Mouse (Mus musculus) MN1 (cell line): ENCODE data around the gene Ctps2.

Experiments
- DNase-seq: peaks from one replicate; pipeline ENCODE4 v3.0.0-alpha.2; 2016; ENCODE audit warnings: low spot score

The Ctps2 gene

DNA sequence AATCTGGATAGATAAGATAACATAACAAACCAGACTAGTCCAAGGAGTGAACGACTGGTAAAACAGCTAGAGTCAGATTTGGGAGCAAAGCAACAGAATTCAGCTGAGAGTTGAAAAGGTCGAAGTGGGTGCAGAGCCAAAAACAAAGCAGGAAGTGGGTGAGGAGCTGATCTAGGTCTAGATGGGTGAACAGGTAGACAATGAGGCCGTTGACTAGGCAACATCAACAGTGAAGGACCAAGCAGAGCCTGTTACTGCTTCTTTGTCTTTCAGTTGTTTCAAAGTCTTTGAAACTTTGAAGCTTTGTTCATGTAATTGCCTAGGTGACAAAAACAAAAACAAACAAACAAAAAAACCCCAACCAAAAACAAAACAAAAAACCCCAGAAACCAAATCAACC lies 75.2 kb downstream of the Ctps2 start:
- no peak for DNase-seq

DNA sequence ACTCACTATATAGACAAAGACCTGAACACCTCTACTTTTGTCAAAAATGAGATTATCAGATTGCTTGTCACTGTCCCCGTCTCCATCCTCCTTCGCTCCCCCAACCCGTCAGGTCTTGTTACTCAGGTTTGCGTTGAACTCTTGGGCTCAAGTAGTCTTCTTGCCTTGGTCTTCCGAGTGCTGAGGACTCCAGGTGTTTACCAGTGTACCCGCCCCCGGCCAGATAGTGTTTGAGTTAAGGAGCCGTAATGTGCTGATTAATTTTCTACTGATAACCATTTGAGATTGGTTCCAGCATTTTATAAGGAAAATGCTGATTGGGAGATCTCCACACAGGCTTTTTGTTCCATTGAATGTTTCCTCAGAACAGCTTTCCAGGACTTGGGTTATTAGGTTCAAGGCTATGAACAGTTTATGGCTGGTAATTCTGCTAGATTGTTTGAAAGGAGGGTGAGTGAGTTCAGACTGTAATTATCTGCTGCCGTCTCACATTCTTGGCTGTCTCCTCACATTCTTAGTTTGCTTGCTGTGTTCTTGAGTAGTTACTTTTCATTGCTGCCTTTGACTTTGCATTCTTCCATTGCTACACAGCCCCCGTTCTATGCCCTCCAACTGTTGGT lies 85.9 kb downstream of the Ctps2 start:
- no peak for DNase-seq

DNA sequence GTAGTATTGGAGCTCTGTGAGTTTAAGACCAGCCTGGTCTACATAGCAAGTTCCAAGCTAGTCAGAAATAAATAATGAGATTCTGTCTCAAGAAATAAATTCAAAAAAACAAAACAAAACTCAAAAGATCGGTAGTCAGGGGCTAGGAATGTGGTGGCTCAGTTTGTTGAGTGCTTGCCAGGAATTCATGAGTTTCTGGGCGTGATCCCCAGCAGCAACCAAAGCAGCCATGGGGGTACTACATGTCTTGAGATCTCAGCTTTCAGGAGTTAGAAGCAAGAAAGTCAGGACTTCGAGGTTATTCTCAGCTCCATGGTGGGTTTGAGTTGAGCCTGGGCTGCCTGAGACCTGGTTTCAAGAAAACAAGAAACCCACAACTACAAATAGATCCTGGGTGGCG lies 90.4 kb downstream of the Ctps2 start:
- no peak for DNase-seq

DNA sequence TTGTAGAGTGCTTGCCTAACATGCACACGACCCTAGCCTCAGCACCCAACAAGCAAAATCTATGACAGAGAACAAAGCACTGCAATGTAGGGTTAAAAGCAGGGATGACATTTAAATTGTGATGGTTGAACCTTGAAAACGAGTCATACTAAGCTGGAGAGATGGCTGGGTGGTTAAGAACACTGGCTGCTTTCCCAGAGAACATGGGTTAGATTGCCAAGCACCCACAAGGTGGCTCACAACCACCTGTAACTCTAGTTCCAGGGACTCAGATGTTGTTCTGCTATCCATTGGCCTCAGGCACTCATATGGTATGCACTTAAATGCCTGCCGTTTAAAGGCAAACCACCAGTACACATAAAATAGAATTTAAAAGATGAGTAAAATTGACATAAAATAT lies 91.1 kb downstream of the Ctps2 start:
- no peak for DNase-seq

DNA sequence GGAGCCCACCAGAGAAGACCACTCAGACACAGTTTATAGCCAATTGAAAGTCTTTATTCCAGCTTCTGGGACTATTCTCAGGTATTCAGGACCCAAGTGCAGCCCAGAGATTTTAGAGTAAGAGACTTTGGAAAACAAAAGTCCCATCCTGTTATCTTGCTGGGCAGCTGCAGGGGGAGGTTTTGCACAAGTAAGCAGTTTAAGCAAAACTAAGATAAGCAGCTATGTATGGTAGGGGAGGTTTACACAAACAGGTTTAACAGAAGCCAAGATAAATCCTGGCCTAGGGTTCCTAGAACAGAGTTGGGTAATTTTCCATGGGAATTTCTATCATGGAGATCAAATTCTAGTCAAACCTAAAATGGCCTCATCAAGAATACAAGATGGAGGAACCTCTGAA lies 126.8 kb downstream of the Ctps2 start:
- DNase-seq = no peak

DNA sequence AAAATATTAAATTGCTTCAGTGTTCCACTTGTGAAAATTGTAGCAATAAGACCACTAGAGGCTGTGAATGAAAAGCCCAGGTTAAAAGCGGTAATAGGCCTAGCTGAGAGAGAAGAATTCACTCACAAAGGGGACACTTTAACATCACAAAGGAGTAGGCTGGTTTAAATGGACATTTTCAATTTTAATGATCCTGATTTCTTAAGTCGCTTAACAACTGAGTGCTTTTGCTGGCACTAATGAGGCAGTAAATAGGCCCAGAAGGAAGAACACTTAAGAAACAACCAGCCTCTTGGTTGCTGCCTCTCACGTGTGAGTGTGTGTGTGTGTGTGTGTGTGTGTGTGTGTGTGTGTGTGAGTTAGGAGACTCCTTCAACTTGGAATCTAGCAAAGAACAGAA lies 137.7 kb downstream of the Ctps2 start:
- DNase-seq = no peak

DNA sequence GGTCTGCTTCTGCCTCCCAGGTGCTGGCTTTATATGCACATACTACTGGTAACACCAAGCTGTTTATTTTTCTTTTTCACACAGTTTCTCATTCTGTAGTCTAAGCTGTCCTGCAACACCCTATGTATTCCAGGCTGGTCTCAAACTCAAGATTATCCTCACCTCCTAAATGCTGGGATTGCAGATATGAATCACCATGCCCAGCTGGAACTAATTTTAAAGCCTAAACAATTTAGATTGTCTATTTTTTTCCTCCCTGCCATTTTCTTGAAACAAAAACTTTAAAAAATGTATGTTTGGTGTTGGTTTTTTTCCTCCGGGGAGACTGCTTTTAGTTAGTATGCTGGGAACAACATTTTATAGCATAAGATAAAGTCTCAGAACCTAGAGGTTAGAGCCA lies 141.7 kb downstream of the Ctps2 start:
- no peak for DNase-seq

DNA sequence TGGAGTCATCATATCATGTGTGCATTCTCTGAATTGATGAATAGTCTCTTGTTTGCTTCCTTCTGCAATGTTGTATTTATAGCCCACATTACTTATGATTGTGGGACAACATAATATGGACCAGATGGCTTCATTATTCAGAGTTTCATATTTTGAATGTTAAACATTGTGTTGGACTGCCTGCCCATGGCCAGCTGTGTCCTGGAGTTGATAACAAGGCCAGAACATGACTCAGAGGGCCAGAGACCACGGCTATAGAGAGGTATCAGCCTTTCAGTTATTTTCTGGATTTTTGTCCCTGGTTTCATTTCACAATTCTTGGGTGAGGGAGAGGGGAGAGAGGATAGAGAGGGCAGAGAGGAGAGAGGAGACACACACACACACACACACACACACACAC lies 162.9 kb downstream of the Ctps2 start:
- no peak for DNase-seq
